Mouse (Mus musculus): ENCODE data around the gene Tbc1d10a. TPM values are rescaled to one million over a fixed set of nuclear protein-coding genes. Genes with fewer than 3 reads are reported as not detected.

Gene Tbc1d10a
- 24.4 and 25.4 TPM in 2 replicates for polyA plus RNA-seq (2016; fragmentation: Nextera tagmentation; extraction: Ambion mirVana)

GRCm38 (mm10) chr11:4186486-4187317, at the start of gene Tbc1d10a:
Tbc1d10a (plus strand) TSS chr11:4186789.
- under 1% methylated on average over 70 of the region's 71 CpGs for WGBS
- Histone ChIP-seq H3K9me3 (no peaks in the 10 kb centered on the region), H3K27ac (peak within 1 kb of the TSS; percentile 87), H3K4me1 (peaks cover 37% of the 10 kb centered on the region), H3K36me3 (replicated peaks) (peaks cover 27% of the 10 kb centered on the region), H3K27me3 (ENCODE audit: poor library complexity, severe bottlenecking) (peaks cover 10% of the 10 kb centered on the region), H3K4me3 (peak within 1 kb of the TSS; percentile 82)
- peak; percentile 97 for DNase-seq (ENCODE audit: extremely low spot score, low spot score)

- Histone ChIP-seq H3K36me3 (replicated peaks) (peaks cover 71% of the 10 kb centered on the region), H3K27ac (no peak overlapping the region), H3K4me1 (peaks cover 25% of the 10 kb centered on the region), H3K9me3 (no peaks in the 10 kb centered on the region), H3K27me3 (ENCODE audit: poor library complexity, severe bottlenecking) (no peaks in the 10 kb centered on the region), H3K4me3 (no peak overlapping the region)
- WGBS = 83% methylated on average over 2 of the region's 2 CpGs
- DNase-seq (ENCODE audit: extremely low spot score, low spot score) = no peak
These were observed 47.6 kb upstream of the Tbc1d10a start for GRCm38 (mm10) chr11:4138964-4139363.

DNA sequence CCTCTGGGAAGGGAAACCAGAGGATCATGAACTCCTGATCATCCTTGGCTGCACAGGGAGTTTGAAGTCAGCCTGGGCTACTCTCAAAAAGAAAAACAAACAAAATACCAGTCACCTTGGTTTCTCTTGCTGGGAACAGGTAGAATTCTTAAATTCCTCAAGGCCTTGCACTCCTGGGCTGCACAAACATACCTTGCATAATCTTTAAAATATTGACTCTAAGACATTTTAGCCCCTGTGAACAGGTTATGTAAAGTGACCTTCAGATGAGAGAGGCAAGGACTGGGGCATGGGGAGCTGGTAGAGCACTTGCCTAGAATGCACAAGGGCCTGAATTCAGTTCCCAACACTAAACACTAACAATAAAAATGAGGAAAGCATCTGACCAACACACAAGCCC, 45.1 kb upstream of the Tbc1d10a start:
- Histone ChIP-seq H3K27ac (no peak overlapping the region), H3K36me3 (replicated peaks) (peaks cover 83% of the 10 kb centered on the region), H3K27me3 (ENCODE audit: poor library complexity, severe bottlenecking) (no peaks in the 10 kb centered on the region), H3K4me1 (peaks cover 6% of the 10 kb centered on the region), H3K9me3 (no peaks in the 10 kb centered on the region), H3K4me3 (no peak overlapping the region)
- no peak for DNase-seq (ENCODE audit: extremely low spot score, low spot score)

DNA sequence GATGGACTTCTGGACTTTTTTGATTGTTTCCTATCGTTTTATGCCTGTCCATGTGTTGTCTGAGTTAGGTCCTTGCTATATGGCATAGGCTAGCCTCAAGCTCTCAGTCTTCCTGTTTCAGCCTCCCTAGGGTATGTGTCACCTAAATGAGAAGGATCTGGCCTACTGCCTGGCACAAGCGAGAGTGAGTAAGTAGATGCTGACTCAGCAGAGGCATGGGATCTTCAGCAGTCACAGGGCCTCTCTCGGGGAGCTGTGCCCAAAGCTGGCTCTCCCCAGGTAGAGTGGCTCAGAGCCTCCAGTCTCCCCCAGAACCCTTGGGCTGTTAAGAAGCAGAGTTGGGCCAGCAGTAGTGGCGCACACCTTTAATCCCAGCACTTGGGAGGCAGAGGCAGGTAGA, 44.2 kb upstream of the Tbc1d10a start:
- Histone ChIP-seq H3K9me3 (no peaks in the 10 kb centered on the region), H3K27ac (no peak overlapping the region), H3K4me1 (no peaks in the 10 kb centered on the region; the same call in 1 of the 2 replicates), H3K4me3 (no peak overlapping the region), H3K36me3 (replicated peaks) (peaks cover 77% of the 10 kb centered on the region), H3K27me3 (ENCODE audit: poor library complexity, severe bottlenecking) (no peaks in the 10 kb centered on the region)
- DNase-seq (ENCODE audit: extremely low spot score, low spot score) = no peak
- WGBS = 86% methylated on average over 4 of the region's 4 CpGs

DNA sequence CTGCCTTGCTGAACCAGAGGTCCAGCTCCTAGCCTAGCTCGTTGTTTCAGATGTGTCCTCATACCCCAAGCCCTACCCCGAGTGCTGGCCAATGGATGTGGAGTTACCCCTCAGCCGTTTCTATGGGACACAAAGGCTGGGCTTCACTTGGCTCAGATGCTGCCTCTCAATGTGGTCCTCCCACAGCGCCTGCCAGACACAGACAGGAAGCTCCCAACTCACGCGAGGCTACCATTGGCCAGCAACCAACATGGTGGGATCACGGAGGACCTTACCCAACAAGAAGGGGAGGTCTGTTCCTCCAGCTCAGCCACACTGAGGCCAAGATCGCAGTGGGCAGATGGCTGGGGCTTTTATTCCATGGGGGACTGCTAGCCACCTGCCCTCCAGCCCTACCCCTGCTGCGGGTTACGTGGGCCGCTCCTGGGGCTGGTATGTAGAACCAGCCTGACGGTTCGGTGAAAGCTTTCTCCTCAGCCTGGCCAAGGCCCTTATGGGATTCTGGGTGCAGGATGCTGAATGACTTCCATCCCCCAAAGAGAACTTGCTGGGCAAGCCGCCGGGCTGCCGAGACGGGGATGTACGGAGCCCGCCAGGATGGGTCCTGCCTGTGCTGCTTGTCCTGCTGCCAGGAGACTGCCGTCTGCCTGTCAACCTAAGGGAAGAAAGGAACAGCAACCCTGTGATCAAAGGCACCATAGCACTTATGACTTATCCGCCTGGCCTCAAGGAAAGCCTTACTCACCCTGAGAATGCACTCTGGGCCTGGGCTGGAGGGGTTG, 43.1 kb upstream of the Tbc1d10a start:
- no peak overlapping the region for H3K4me3 ChIP-seq
- WGBS = 93% methylated on average over 21 of the region's 21 CpGs
- DNase-seq (ENCODE audit: extremely low spot score, low spot score) = no peak
- no peaks in the 10 kb centered on the region for H3K9me3 ChIP-seq
- H3K36me3 ChIP-seq (replicated peaks) = peaks cover 69% of the 10 kb centered on the region
- no peak overlapping the region for H3K27ac ChIP-seq
- H3K4me1 ChIP-seq = peaks cover 3% of the 10 kb centered on the region; the same call in 1 of the 2 replicates
- H3K27me3 ChIP-seq (ENCODE audit: poor library complexity, severe bottlenecking) = no peaks in the 10 kb centered on the region

- Histone ChIP-seq H3K4me1 (peaks cover 3% of the 10 kb centered on the region; the same call in 1 of the 2 replicates), H3K9me3 (no peaks in the 10 kb centered on the region), H3K27ac (peak overlapping the region; percentile 4), H3K27me3 (ENCODE audit: poor library complexity, severe bottlenecking) (no peaks in the 10 kb centered on the region), H3K4me3 (no peak overlapping the region), H3K36me3 (replicated peaks) (peaks cover 50% of the 10 kb centered on the region)
- WGBS = 86% methylated on average over 6 of the region's 6 CpGs
- DNase-seq (ENCODE audit: extremely low spot score, low spot score) = no peak
These were observed 40.2 kb upstream of the Tbc1d10a start for GRCm38 (mm10) chr11:4146381-4146780.

DNA sequence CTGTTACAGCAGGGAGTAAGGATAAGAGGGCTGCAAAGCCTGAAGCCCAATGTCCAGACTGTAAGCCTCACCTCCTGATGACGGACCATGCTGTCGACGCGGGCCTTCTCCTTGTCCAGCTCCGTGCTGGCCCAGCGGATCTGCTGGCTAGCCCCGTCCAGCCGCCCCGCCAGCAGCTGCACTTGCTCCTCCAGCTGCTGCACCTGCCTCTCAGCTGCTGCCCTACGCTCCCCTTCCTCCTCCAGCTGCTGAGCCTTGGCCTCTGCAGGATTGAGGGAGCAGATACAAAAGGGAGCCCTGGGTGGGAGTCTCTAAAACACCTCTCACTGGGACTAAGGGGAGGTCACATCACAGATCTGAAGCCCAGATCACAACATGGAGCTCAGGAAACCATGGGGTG, 39.5 kb upstream of the Tbc1d10a start:
- Histone ChIP-seq H3K4me3 (no peak overlapping the region), H3K9me3 (no peaks in the 10 kb centered on the region), H3K4me1 (peaks cover 3% of the 10 kb centered on the region; the same call in 1 of the 2 replicates), H3K36me3 (replicated peaks) (peaks cover 43% of the 10 kb centered on the region), H3K27ac (peak overlapping the region; percentile 20; the same call in 1 of the 2 replicates), H3K27me3 (ENCODE audit: poor library complexity, severe bottlenecking) (no peaks in the 10 kb centered on the region)
- no peak for DNase-seq (ENCODE audit: extremely low spot score, low spot score)
- 85% methylated on average over 10 of the region's 10 CpGs for WGBS

DNA sequence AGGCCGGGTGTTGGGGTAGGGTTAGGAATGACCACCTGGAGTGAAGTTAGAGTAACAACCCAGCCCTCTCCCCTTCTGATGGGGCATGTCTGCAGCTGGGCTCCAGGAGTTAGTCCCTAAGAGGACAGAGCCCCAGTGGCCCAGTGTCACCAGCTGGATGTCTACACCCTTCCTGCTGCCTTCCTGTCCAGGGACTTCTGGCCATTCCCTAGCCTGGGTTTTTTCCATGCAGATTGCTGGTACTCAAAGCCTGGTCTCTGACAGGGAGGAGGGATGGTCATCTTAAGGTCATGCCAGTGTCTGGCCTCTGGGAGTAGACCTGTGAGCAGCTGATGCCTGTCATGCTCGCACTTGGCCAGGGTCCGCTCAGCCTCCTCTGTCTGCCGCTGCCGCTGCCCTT, 38.5 kb upstream of the Tbc1d10a start:
- no peaks in the 10 kb centered on the region for H3K9me3 ChIP-seq
- H3K4me1 ChIP-seq = peaks cover 3% of the 10 kb centered on the region; the same call in 1 of the 2 replicates
- no peak overlapping the region for H3K4me3 ChIP-seq
- H3K36me3 ChIP-seq (replicated peaks) = peaks cover 33% of the 10 kb centered on the region
- DNase-seq (ENCODE audit: extremely low spot score, low spot score) = no peak
- 89% methylated on average over 5 of the region's 5 CpGs for WGBS
- H3K27me3 ChIP-seq (ENCODE audit: poor library complexity, severe bottlenecking) = no peaks in the 10 kb centered on the region
- H3K27ac ChIP-seq = no peak overlapping the region

DNA sequence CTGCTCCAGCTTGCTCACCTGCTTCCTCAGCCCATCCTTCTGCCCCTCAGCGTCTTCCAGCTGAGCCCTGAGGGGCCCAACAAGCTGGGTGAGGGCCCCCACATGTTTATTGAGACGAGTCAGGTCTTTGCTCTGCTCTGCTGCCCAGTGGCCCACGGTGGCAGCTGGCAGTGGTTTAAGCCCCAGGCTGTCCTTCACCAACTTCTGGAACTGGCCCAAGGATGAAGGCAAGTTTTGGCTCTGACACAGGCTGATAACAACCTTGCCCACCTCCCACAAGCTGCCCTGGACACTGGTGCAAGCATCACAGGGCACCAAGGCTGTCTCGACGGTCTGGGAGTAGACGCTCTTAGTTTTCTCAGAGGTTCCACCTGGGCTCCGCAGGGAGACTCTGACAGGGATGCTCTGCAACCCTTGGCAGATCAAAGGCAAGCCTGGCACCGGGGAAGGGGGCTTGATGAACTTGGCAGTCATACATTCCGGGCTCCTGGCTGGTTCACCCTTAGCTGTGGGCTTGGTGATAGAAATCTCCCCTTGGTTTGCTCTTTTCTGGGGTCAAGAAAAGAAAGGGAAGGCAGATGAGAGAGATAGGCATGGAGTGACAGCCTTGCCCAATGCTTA, 37.9 kb upstream of the Tbc1d10a start:
- peaks cover 3% of the 10 kb centered on the region; the same call in 1 of the 2 replicates for H3K4me1 ChIP-seq
- no peaks in the 10 kb centered on the region for H3K27me3 ChIP-seq (ENCODE audit: poor library complexity, severe bottlenecking)
- DNase-seq (ENCODE audit: extremely low spot score, low spot score) = no peak
- no peak overlapping the region for H3K27ac ChIP-seq
- H3K4me3 ChIP-seq = no peak overlapping the region
- WGBS = 89% methylated on average over 9 of the region's 9 CpGs
- peaks cover 28% of the 10 kb centered on the region for H3K36me3 ChIP-seq (replicated peaks)
- H3K9me3 ChIP-seq = no peaks in the 10 kb centered on the region

DNA sequence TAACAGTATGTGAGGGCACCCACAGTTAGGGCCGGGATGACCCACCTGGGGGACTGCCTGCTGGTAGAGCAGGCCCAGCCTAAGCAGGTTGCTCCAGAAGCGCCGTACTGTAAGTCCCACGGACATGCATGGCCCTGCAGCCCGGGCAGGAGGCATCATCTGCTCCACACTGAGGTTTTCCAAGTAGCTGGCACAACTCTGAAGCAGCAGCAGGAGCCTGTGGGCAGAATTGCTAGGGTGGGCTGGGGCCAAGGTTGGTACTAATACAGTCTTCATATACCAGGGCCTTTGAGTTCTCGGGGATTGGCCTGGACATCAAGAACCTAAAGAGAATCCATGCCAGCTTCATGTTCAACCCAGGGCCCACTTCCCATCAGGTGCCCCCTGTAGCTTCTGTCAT, 36.7 kb upstream of the Tbc1d10a start:
- Histone ChIP-seq H3K4me1 (peaks cover 3% of the 10 kb centered on the region; the same call in 1 of the 2 replicates), H3K27ac (no peak overlapping the region), H3K27me3 (ENCODE audit: poor library complexity, severe bottlenecking) (no peaks in the 10 kb centered on the region), H3K9me3 (no peaks in the 10 kb centered on the region), H3K4me3 (no peak overlapping the region), H3K36me3 (replicated peaks) (peaks cover 20% of the 10 kb centered on the region)
- DNase-seq (ENCODE audit: extremely low spot score, low spot score) = no peak
- 90% methylated on average over 6 of the region's 6 CpGs for WGBS

GRCm38 (mm10) chr11:4153694-4154093, 32.9 kb upstream of the Tbc1d10a start:
- H3K27me3 ChIP-seq (ENCODE audit: poor library complexity, severe bottlenecking) = no peaks in the 10 kb centered on the region
- no peaks in the 10 kb centered on the region for H3K9me3 ChIP-seq
- no peak for DNase-seq (ENCODE audit: extremely low spot score, low spot score)
- 93% methylated on average over 7 of the region's 7 CpGs for WGBS
- H3K36me3 ChIP-seq (replicated peaks) = peaks cover 12% of the 10 kb centered on the region; the same call in 1 of the 2 replicates
- no peak overlapping the region for H3K27ac ChIP-seq
- no peaks in the 10 kb centered on the region for H3K4me1 ChIP-seq
- H3K4me3 ChIP-seq = no peak overlapping the region

DNA sequence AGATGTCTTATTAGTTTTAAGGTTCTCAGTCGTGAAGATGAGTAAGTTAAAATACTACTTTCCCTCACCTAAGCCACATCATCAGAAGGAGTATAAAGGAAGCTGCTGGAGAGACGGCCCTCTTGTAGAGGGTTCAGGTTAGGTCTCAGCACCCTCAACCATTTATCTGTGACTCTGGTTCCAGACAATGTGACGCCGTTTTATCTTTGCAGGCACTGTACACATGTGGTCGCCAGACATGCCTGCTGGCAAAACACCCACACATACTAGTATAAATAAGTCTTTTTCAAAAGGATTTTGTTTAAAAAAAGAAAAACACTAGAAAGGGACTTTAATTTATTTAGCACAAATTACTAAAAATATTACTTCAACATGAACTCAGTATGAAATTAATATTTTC, 30.9 kb upstream of the Tbc1d10a start:
- Histone ChIP-seq H3K4me1 (peaks cover 12% of the 10 kb centered on the region), H3K4me3 (no peak overlapping the region), H3K27ac (no peak overlapping the region), H3K27me3 (ENCODE audit: poor library complexity, severe bottlenecking) (no peaks in the 10 kb centered on the region), H3K9me3 (no peaks in the 10 kb centered on the region), H3K36me3 (replicated peaks) (0 out of 2 replicates have a peak, but pooled peaks cover 6% of the 10 kb centered on the region)
- no peak for DNase-seq (ENCODE audit: extremely low spot score, low spot score)
- 83% methylated on average over 5 of the region's 5 CpGs for WGBS
